Comparison of ENCODE assay signal across 15 mouse cellular contexts in the genomic region with DNA sequence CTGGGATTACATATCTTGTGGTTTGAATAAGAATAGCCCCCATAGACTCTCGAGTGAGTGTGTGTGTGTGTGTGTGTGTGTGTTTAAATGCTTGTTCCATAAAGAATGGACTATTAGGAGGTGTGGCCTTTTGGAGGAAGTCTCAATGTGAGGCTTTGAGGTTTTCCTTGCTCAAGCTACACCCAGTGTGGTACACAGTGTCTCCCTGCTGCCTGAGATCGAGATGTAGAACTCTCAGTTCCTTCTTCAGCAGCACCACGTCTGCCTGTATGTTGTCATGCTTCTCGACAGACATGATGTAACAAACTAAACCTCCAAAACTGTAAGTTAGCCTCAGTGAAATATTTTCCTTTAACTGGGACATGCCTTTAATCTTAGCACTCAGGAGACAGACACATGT. TPM values are rescaled to one million over a fixed set of nuclear protein-coding genes. Genes with fewer than 3 reads are reported as not detected.
DNase-seq lines count a peak whose midpoint lies in the region; ATAC-seq and TF ChIP-seq lines count a peak whose summit lies in the region.
"Had no signal": no experiment of that assay in that cellular context is flagged by ENCODE, and none has a peak within 500 bp of the region (broad histone marks: within the 10 kb centered on the region; RNA-seq: fewer than 3 reads in every experiment).

No protein-coding gene starts in this region.

- H3K36me3 ChIP-seq in spleen, adult 2 months (ENCODE audit: control insufficient read depth, insufficient read depth, low read length) = peaks cover 2% of the 10 kb centered on the region; the same call in 1 of the 2 replicates
- H3K36me3 ChIP-seq in megakaryocyte, embryonic 14.5 days (replicated peaks; ENCODE audit: low read length) = peaks cover 16% of the 10 kb centered on the region
- peaks cover 11% of the 10 kb centered on the region; the same call in 1 of the 2 replicates for H3K36me3 ChIP-seq in midbrain, embryonic 14.5 days (ENCODE audit: control insufficient read depth, insufficient read depth, low read length)
- no peaks in the 10 kb centered on the region for H3K36me3 ChIP-seq in midbrain, embryonic 11.5 days (ENCODE audit: control insufficient read depth, insufficient read depth, low read length)
- H3K36me3 ChIP-seq: embryonic facial prominence, embryonic 12.5 days had no signal

- H3K4me1 ChIP-seq in spleen, adult 2 months (ENCODE audit: control insufficient read depth, insufficient read depth, insufficient read length) = peaks cover 5% of the 10 kb centered on the region; the same call in 1 of the 2 replicates
- peaks cover 41% of the 10 kb centered on the region for H3K4me1 ChIP-seq in megakaryocyte, embryonic 14.5 days
- peaks cover 20% of the 10 kb centered on the region for H3K4me1 ChIP-seq in midbrain, embryonic 14.5 days (ENCODE audit: control insufficient read depth, insufficient read depth, low read length)
- peaks cover 10% of the 10 kb centered on the region for H3K4me1 ChIP-seq in midbrain, embryonic 11.5 days (ENCODE audit: control insufficient read depth, insufficient read depth, low read length)

- no peaks in the 10 kb centered on the region for H3K27me3 ChIP-seq in spleen, adult 2 months (ENCODE audit: control insufficient read depth, insufficient read depth, low read length)
- H3K27me3 ChIP-seq in megakaryocyte, embryonic 14.5 days (replicated peaks) = no peaks in the 10 kb centered on the region
- no peaks in the 10 kb centered on the region for H3K27me3 ChIP-seq in midbrain, embryonic 14.5 days (ENCODE audit: control insufficient read depth, insufficient read depth, low read length)
- no peaks in the 10 kb centered on the region for H3K27me3 ChIP-seq in midbrain, embryonic 11.5 days (ENCODE audit: control insufficient read depth, insufficient read depth, low read length)
- H3K27me3 ChIP-seq: embryonic facial prominence, embryonic 12.5 days had no signal

- peak; percentile 8 to 24 for DNase-seq in heart, adult 9 months (ENCODE audit: low spot score in 2 of 2)
- no peak for DNase-seq in heart, postnatal 14 days
- peak in 1 of 2 experiments; percentile 30 for DNase-seq in spleen, adult 2 months (ENCODE audit: low read depth in 1 of 2, low spot score in 2 of 2)
- no peak for DNase-seq in spleen, adult 12 weeks (ENCODE audit: low spot score)
- no peak for DNase-seq in midbrain, embryonic 14.5 days
- DNase-seq in midbrain, embryonic 11.5 days (ENCODE audit: low spot score, missing footprints) = no peak
- no peak for DNase-seq in frontal cortex, postnatal 10 days (ENCODE audit: low spot score in 2 of 2)
- DNase-seq: cerebellum, postnatal 25 days; kidney, adult 9 months; right cerebral cortex, postnatal 25 days; thymus, postnatal 36 days had no signal

- intact Hi-C loops in heart, postnatal 14 days (cut with DNase I) = no loop called here

- no peak for TF ChIP-seq POLR2A in spleen, adult 2 months (IDR thresholded peaks at IDR 0.05; ENCODE audit: low read depth, low read length)

- H3K4me3 ChIP-seq in spleen, adult 2 months (ENCODE audit: extremely low read depth, insufficient read depth, insufficient read length) = no peak overlapping the region
- H3K4me3 ChIP-seq in megakaryocyte, embryonic 14.5 days (replicated peaks) = peak overlapping the region; percentile 75
- H3K4me3 ChIP-seq in midbrain, embryonic 14.5 days (replicated peaks; ENCODE audit: low read depth, low read length) = no peak overlapping the region
- no peak overlapping the region for H3K4me3 ChIP-seq in midbrain, embryonic 11.5 days (ENCODE audit: low read depth, low read length)
- H3K4me3 ChIP-seq: embryonic facial prominence, embryonic 12.5 days; forebrain, embryonic 10.5 days had no signal

- ATAC-seq in midbrain, embryonic 14.5 days (ENCODE audit: low FRiP score, low TSS enrichment) = no peak
- ATAC-seq in midbrain, embryonic 11.5 days (ENCODE audit: low FRiP score) = no peak

- H3K4me2 ChIP-seq in midbrain, embryonic 14.5 days (ENCODE audit: low read length) = no peak overlapping the region
- no peak overlapping the region for H3K4me2 ChIP-seq in midbrain, embryonic 11.5 days
- H3K4me2 ChIP-seq: embryonic facial prominence, embryonic 12.5 days had no signal

- no peaks in the 10 kb centered on the region for H3K9me3 ChIP-seq in megakaryocyte, embryonic 14.5 days
- no peaks in the 10 kb centered on the region for H3K9me3 ChIP-seq in midbrain, embryonic 14.5 days (ENCODE audit: control insufficient read depth, low read length)
- no peaks in the 10 kb centered on the region for H3K9me3 ChIP-seq in midbrain, embryonic 11.5 days (ENCODE audit: control insufficient read depth, low read length)
- H3K9me3 ChIP-seq: embryonic facial prominence, embryonic 12.5 days; forebrain, embryonic 10.5 days had no signal

- 8% methylated on average over 4 of the region's 4 CpGs for WGBS in spleen, adult 2 months
- WGBS in midbrain, embryonic 14.5 days = 93% methylated on average over 4 of the region's 4 CpGs
- 84% methylated on average over 4 of the region's 4 CpGs for WGBS in midbrain, embryonic 11.5 days

- H3K9ac ChIP-seq in midbrain, embryonic 14.5 days (replicated peaks; ENCODE audit: low read length) = no peak overlapping the region
- no peak overlapping the region for H3K9ac ChIP-seq in midbrain, embryonic 11.5 days (ENCODE audit: low read length)
- H3K9ac ChIP-seq: embryonic facial prominence, embryonic 12.5 days had no signal

- no peak for TF ChIP-seq CTCF in spleen, adult 2 months (IDR thresholded peaks at IDR 0.05; ENCODE audit: extremely low read depth, insufficient read depth, insufficient read length, insufficient replicate concordance)

- H3K27ac ChIP-seq in spleen, adult 2 months (ENCODE audit: insufficient read depth, low read length) = peak overlapping the region; percentile 25; the same call in 1 of the 2 replicates
- H3K27ac ChIP-seq in midbrain, embryonic 14.5 days (replicated peaks; ENCODE audit: low read depth, low read length) = no peak overlapping the region
- H3K27ac ChIP-seq in midbrain, embryonic 11.5 days (ENCODE audit: low read depth, low read length) = no peak overlapping the region
- H3K27ac ChIP-seq: embryonic facial prominence, embryonic 12.5 days; forebrain, embryonic 10.5 days; stomach, postnatal 0 days had no signal

RNA-seq across cellular contexts. Expression of a gene that starts 2.1 kb away (rescaled TPM):
- total RNA-seq in heart, postnatal 14 days (2021) = 10 to 100 TPM; 28.8 to 32.0 TPM
- polyA plus RNA-seq in spleen, adult 2 months (2012; rRNA removed) = 50.6 and 51.1 TPM in 2 replicates
- polyA plus RNA-seq in megakaryocyte, embryonic 14.5 days (2012; ENCODE audit: insufficient read depth, low replicate concordance) = 10.6 and 19.9 TPM in 2 replicates
- polyA plus RNA-seq in midbrain, embryonic 14.5 days (2014; fragmentation: Nextera tagmentation; extraction: Ambion mirVana) = 31.9 and 39.0 TPM in 2 replicates
- 45.8 and 46.8 TPM in 2 replicates for polyA plus RNA-seq in midbrain, embryonic 11.5 days (2014; fragmentation: Nextera tagmentation; extraction: Ambion mirVana)

Comparison
In these comparisons a context has a peak if more than half of its experiments do, and no peak if none do; other contexts are left out.
1. DNase-seq: peak in heart, adult 9 months (2 of 2); none in heart, postnatal 14 days (0 of 2), spleen, adult 12 weeks (single experiment), midbrain, embryonic 14.5 days (single experiment), midbrain, embryonic 11.5 days (single experiment) and frontal cortex, postnatal 10 days (0 of 2).